Mouse (Mus musculus) bone marrow macrophage, adult 2 months (primary cell): ENCODE results near the gene Grin2c. TPM values are rescaled to one million over a fixed set of nuclear protein-coding genes. Genes with fewer than 3 reads are reported as not detected.
A peak's percentile ranks its signal among the peaks of the same experiment; 100 is the strongest.

Experiments
- H3K27ac ChIP-seq: 2 replicates; pipeline ENCODE4 v1.5.1; 2012; ENCODE audit warnings: low read depth, low read length; ENCODE audit not compliant: insufficient read depth
- H3K4me1 ChIP-seq: 2 replicates; pipeline ENCODE4 v1.6.1; 2012; ENCODE audit warnings: low read length; ENCODE audit not compliant: control insufficient read depth, insufficient read depth
- H3K4me3 ChIP-seq: 2 replicates; pipeline ENCODE4 v1.5.1; 2012; ENCODE audit warnings: mild to moderate bottlenecking, low read length, moderate library complexity; ENCODE audit not compliant: insufficient read depth
- CTCF ChIP-seq: IDR thresholded peaks from 2 replicates; pipeline ENCODE4 v1.5.1; 2012; ENCODE audit warnings: low read depth, mild to moderate bottlenecking, low read length, moderate library complexity
- POLR2A ChIP-seq: IDR thresholded peaks from 2 replicates; pipeline ENCODE4 v1.6.1; 2012; ENCODE audit warnings: mild to moderate bottlenecking, low read depth, low read length, borderline replicate concordance
- polyA plus RNA-seq: library from polyadenylated mRNA; stranded (reverse); fragments of >200 nt; gene quantifications from 2 replicates; pipeline ENCODE4 v1.2.4, GENCODE M21; 2012; ENCODE audit not compliant: missing spikeins, insufficient read depth, insufficient read length

Gene Grin2c
- polyA plus RNA-seq, 1 experiment: not detected

DNA sequence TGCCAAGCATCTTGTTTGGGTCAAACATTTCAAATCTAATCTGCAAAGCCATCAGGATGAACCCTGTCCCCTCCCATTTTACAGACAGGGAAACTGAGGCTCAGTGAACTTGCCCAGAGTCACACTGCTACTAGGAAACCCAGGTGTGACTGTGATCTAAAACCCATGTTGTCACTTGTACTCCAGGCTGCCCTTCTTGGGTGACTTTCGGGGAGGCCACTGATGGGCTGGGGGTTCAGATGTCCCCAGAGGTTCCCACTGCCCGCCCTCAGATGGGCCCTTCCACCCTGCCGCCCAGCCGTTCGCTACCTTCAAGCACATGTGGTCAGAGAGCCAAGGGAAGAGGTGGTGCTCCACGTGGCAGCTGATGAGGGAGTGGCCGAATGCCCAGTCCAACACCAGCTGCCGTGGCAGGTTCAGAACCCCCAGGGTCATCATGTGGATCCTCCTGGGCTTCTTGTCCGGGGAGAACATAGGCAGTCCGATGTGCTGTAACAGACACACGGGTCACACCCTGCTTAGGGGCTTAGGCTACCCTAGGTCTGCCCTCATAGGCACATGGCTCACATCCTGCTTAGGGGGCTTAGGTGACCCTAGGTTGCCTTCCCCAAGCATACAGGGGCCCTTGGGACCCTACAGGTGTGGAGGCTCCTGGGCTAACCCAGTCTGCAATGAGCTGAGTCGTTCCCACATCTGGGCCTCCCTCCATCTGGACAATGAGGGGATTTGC, 17.0 kb upstream of the Grin2c start:
- TF ChIP-seq POLR2A: no peak
- TF ChIP-seq CTCF: no peak

DNA sequence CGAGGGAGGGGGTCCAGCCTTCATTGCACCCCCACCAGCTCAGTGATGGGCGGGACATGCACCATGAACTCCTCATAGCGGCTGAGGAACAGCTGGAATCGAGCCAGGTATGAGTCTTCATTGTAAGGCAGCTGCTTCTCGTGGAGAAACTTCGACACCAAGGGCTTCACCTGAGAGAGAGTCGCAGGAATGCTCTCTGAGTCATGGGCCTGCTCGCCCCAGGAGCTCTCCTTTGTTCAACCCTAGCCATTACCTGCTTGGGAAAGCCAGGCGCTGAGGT, 16.4 kb upstream of the Grin2c start:
- Histone ChIP-seq H3K4me1 (peaks cover 22% of the 10 kb centered on the region), H3K27ac (no peak overlapping the region), H3K4me3 (no peak overlapping the region)
- no peak for TF ChIP-seq CTCF
- TF ChIP-seq POLR2A: no peak

More for the DNA sequence above, 17.0 kb upstream of the Grin2c start:
- Histone ChIP-seq H3K4me1 (peaks cover 21% of the 10 kb centered on the region), H3K27ac (no peak overlapping the region), H3K4me3 (no peak overlapping the region)

DNA sequence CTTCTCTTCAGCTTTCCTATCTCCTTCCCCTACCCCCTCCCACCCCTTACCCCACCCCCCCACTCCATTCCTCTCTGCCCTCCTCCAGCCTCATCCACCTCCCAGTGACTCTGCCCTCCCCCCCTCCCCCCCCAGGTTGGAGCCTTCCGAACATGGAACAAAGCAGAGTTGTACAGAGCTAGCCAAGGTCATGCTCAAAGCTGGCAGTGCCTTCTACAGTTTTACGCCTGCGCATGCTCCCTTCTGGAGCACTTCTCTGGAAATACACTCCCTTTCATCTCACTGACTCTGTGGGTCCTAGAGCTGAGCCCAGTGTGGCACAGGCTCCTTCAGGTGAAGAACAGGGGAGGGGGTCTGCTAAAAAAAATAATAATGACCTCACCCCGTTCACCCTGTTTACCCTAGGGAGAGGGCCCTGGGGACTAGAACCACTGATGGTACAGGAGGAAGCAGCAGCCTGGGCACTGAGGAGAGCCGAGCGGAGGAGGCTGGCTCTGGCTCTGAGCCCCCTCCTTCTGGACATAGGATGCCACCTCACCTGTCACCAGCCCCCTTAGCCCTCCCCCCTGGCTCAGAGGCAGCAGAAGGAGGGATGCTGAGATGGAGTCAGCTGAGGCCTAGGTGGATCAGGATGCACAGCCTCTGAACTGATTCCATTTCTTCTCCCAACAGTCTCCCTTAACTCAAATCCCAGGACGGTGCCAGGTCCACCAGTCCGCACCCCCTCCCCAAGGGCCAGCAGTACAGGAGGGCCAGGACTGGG, 15.9 kb upstream of the Grin2c start:
- Histone ChIP-seq H3K4me3 (no peak overlapping the region), H3K4me1 (peaks cover 26% of the 10 kb centered on the region), H3K27ac (no peak overlapping the region)
- TF ChIP-seq CTCF (no peak), POLR2A (no peak)

DNA sequence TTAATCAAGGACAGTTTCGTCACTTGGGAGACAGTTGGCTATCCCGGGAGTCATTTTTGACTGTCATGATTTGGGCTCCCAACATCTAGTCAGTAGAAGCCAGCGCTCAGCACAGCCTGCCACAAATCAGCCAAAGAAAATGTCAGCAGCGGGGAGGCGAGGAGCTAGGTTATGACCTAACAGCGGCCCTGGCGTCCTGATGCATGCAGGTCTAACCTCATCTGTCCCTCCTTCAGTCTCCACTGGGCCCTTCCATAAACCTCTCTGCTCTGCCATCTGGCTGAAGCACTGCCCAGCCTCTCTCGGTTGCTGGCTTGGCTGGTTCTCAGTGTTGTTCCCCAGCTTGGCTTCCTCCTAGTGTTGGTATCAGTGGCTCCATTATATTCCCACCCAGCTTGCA, 15.3 kb upstream of the Grin2c start:
- Histone ChIP-seq H3K4me3 (no peak overlapping the region), H3K27ac (no peak overlapping the region), H3K4me1 (peaks cover 26% of the 10 kb centered on the region)
- TF ChIP-seq POLR2A: no peak

DNA sequence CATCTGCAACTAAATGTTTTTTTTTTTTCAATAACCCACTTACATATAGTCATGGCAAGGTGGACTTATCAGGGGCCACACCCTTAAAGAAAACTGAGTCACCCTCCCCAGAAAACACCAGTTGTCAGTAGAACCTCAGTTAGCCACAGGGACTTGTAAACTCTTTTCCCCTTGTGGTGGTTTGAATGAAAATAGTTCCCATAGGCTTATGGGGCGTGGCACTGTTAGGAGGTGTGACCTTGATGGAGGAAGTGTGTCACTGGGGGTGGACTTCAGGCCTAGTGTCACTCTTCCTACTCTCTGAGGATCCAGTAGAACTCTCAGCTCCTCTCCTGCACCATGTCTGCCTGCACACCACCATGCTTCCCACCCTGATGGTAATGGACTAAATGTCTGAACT, 12.7 kb upstream of the Grin2c start:
- peak overlapping the region; percentile 11; the same call in 1 of the 2 replicates for H3K27ac ChIP-seq
- H3K4me1 ChIP-seq: peaks cover 26% of the 10 kb centered on the region
- H3K4me3 ChIP-seq: peak overlapping the region; percentile 3; the same call in 1 of the 2 replicates
- TF ChIP-seq POLR2A (no peak), CTCF (no peak)

DNA sequence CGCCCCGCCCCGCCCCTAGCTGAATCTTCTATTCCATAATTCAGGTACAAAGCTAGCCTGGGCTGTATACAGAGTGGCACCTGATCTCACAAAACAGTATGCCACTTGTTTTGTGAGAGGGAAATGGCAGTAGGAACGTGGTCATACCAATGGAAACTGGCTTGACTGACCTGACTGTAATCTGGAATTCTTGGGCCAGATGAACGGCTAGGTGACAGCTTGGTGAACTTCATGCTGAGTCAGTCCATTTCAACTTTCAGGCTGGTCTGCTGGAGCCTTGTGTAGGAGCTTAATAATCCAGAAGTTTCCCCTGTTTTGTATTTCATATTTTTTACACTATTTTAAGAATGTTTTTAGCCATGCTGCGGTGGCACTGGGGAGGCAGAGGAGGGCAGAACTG, 11.1 kb upstream of the Grin2c start:
- TF ChIP-seq POLR2A: no peak
- TF ChIP-seq CTCF: no peak
- Histone ChIP-seq H3K4me1 (peaks cover 24% of the 10 kb centered on the region), H3K27ac (no peak overlapping the region; the same call in 1 of the 2 replicates), H3K4me3 (no peak overlapping the region)

DNA sequence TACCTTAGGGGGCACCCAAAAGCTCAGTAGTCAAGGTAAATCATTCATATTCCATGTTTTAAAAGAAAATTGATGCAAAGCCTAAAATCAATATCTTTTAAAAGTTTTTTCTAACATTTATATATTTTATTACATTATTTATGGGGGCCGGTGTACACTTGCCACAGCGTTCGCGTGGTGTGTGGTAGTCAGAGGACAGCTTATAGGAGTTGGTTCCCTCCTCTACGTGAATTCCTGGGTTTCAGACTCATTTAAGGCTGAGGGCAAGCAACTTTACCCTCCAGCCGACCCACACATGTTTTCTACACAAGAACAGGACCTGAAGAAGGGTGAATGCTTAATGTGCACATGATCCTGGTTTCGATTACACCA, 10.5 kb upstream of the Grin2c start:
- no peak for TF ChIP-seq POLR2A

DNA sequence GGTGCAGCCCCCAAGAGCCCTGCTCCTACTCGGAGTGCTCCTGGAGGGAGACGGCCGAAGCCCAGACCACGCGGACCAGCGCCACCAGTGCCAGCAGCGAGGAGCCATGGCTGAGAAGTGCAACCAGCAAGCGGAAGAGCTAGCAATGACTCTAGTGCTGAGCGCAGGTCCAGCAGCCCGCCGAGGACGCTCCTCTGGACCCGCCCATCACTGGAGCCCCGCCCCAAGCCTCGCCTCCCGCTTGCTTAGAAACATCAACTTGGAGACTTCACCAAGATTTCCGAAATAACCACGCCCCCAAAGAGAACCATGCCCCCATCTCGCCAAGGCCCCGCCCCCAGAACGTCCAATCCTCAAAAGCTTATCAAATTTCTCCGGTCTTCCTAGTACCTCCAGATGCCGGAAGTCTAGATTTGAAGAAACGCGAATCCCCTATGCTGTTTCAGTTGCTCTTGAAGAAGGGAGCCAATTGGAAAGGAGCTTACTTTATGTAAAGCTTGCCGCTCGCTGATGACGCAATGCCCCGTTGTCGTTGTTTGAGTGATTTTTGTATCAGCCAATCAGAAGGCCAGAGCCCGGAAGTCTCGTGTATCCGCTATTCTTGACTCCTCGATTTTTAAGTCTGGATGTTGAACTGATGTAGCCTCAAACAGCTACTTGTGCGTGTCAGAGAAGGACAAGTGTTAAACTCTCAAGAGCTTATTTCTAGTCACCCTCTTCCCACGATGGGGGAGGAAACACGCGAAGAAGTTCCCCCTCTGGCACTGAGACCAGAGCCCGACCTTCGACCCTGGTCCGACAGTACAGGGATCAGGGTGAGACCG, 9.9 kb upstream of the Grin2c start, which contains the start of gene Fdxr:
Gene Fdxr, minus strand, starts transcription at position 271 of the 824 bp plus-strand sequence.
- H3K4me3 ChIP-seq: peak within 1 kb of the TSS; percentile 80
- no peak; the same call in 1 of the 2 replicates for TF ChIP-seq POLR2A
- TF ChIP-seq CTCF: no peak
- H3K4me1 ChIP-seq: peaks cover 24% of the 10 kb centered on the region
- H3K27ac ChIP-seq: peak within 1 kb of the TSS; percentile 78

More for the DNA sequence above, 10.5 kb upstream of the Grin2c start:
- H3K27ac ChIP-seq: peak overlapping the region; percentile 78
- H3K4me3 ChIP-seq: peak overlapping the region; percentile 78
- H3K4me1 ChIP-seq: peaks cover 24% of the 10 kb centered on the region

DNA sequence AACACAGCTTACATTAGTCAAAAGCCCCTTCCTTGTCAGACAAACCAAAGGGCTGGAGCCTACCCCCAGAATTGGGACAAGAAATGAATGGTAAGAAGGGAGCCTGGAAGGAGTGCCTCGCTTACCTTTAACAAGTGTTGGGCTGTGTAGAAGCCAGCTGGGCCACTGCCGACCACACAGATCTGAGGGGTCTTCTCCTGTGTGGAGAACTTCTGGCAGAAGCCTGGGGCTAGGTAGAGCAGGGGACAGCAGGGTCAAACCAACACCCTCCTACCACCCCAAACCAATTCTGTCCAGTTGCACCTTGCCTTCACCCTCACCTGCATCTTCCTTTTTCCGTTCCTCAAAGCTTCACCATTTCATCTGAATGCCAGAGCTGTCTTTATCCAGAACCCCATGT, 8.9 kb upstream of the Grin2c start:
- TF ChIP-seq POLR2A (no peak), CTCF (no peak)
- Histone ChIP-seq H3K4me1 (peaks cover 24% of the 10 kb centered on the region), H3K27ac (no peak overlapping the region), H3K4me3 (peak overlapping the region; percentile 80)

DNA sequence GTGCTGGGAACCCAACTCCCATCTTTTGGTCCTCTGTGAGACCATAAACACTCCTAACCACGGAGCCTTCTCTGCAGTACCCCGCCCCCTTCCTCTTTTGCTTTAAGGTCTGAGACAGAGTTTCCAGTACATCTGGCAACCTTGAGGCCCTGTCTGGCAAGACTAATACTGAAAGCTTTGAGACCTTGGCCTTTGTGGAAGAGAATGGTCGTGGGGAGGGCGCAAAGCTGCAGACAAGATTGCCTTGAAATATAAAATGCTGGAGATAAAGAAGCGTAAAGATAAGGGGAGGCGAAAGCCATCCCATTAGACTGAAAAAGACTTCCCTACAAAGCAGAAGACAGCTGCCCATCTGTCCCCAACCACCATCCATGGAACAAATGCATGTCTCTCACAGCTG, 8.5 kb upstream of the Grin2c start:
- TF ChIP-seq POLR2A (no peak), CTCF (no peak)
- Histone ChIP-seq H3K4me3 (no peak overlapping the region), H3K27ac (no peak overlapping the region), H3K4me1 (peaks cover 24% of the 10 kb centered on the region)
